ENCODE assay signal across 15 mouse cellular contexts in the genomic region with DNA sequence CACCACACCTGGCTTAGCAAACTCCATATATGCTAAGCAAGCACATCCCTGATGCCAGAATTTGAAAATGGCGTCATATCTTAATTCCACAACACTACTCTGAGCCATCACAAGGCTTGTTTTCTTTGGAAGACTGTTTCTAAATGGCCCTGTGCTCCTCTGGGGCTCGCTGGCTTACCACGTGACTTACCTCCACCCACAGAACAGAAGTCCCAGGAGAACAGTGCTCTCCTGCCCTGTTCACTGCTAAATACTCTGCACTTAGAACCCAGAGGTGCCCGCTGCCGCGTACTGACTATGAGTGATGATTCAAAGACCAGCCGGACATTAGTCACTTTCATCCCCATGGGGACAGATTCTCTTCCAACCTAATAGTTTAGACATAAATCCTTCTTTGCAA.
DNase-seq lines count a peak whose midpoint lies in the region; ATAC-seq lines count a peak whose summit lies in the region.
"Had no signal": no experiment of that assay in that cellular context is flagged by ENCODE, and none has a peak within 500 bp of the region (broad histone marks: within the 10 kb centered on the region; RNA-seq: fewer than 3 reads in every experiment).

No protein-coding gene starts in this region.

- peaks cover 24% of the 10 kb centered on the region for H3K4me1 ChIP-seq in embryonic facial prominence, embryonic 14.5 days (ENCODE audit: control insufficient read depth, insufficient read depth, low read length)
- peaks cover 31% of the 10 kb centered on the region for H3K4me1 ChIP-seq in embryonic facial prominence, embryonic 10.5 days
- H3K4me1 ChIP-seq in limb, embryonic 15.5 days = peaks cover 32% of the 10 kb centered on the region

- H3K36me3 ChIP-seq in embryonic facial prominence, embryonic 14.5 days (ENCODE audit: control insufficient read depth, insufficient read depth, low read length) = no peaks in the 10 kb centered on the region
- H3K36me3 ChIP-seq in embryonic facial prominence, embryonic 10.5 days (replicated peaks) = no peaks in the 10 kb centered on the region
- no peaks in the 10 kb centered on the region for H3K36me3 ChIP-seq in limb, embryonic 15.5 days
- H3K36me3 ChIP-seq: heart, embryonic 13.5 days; limb, embryonic 12.5 days; midbrain, embryonic 12.5 days had no signal

- 83% methylated on average over 7 of the region's 7 CpGs for WGBS in embryonic facial prominence, embryonic 14.5 days
- WGBS in embryonic facial prominence, embryonic 10.5 days = 83% methylated on average over 7 of the region's 7 CpGs
- WGBS in limb, embryonic 15.5 days = 72% methylated on average over 7 of the region's 7 CpGs

- H3K9ac ChIP-seq in embryonic facial prominence, embryonic 14.5 days (ENCODE audit: low read depth, low read length) = no peak overlapping the region
- H3K9ac ChIP-seq in limb, embryonic 15.5 days = no peak overlapping the region
- H3K9ac ChIP-seq: heart, embryonic 13.5 days; limb, embryonic 12.5 days; lung, embryonic 14.5 days; midbrain, embryonic 12.5 days had no signal

- H3K4me3 ChIP-seq in embryonic facial prominence, embryonic 14.5 days (ENCODE audit: low read depth, low read length) = no peak overlapping the region
- H3K4me3 ChIP-seq in embryonic facial prominence, embryonic 10.5 days = no peak overlapping the region
- no peak overlapping the region for H3K4me3 ChIP-seq in limb, embryonic 15.5 days
- H3K4me3 ChIP-seq: heart, embryonic 13.5 days; limb, embryonic 12.5 days; midbrain, embryonic 12.5 days had no signal

- peak; percentile 64; the same call in 1 of the 2 replicates for ATAC-seq in embryonic facial prominence, embryonic 14.5 days (ENCODE audit: low read depth)
- no peak for ATAC-seq in limb, embryonic 15.5 days (ENCODE audit: insufficient number of reproducible peaks, low FRiP score, low TSS enrichment, low read depth)
- ATAC-seq: hindbrain, postnatal 0 days had no signal

- no peaks in the 10 kb centered on the region for H3K27me3 ChIP-seq in embryonic facial prominence, embryonic 14.5 days (replicated peaks; ENCODE audit: control insufficient read depth, insufficient read depth, low read length)
- H3K27me3 ChIP-seq in embryonic facial prominence, embryonic 10.5 days (replicated peaks; ENCODE audit: low read depth, poor library complexity, severe bottlenecking) = no peaks in the 10 kb centered on the region
- H3K27me3 ChIP-seq in limb, embryonic 15.5 days = no peaks in the 10 kb centered on the region; the same call in 1 of the 2 replicates
- H3K27me3 ChIP-seq: heart, embryonic 13.5 days; limb, embryonic 12.5 days had no signal

- no peak overlapping the region for H3K27ac ChIP-seq in embryonic facial prominence, embryonic 14.5 days (replicated peaks; ENCODE audit: low read depth, low read length)
- no peak overlapping the region for H3K27ac ChIP-seq in embryonic facial prominence, embryonic 10.5 days (replicated peaks)
- 0 out of 2 replicates have a peak overlapping the region, but pooled peaks have one; percentile 18 for H3K27ac ChIP-seq in limb, embryonic 15.5 days
- H3K27ac ChIP-seq: hindbrain, postnatal 0 days; midbrain, embryonic 12.5 days had no signal

- no peak overlapping the region for H3K4me2 ChIP-seq in embryonic facial prominence, embryonic 14.5 days (ENCODE audit: low read depth, low read length)
- no peak overlapping the region for H3K4me2 ChIP-seq in limb, embryonic 15.5 days
- H3K4me2 ChIP-seq: limb, embryonic 12.5 days; lung, embryonic 14.5 days; midbrain, embryonic 12.5 days had no signal

- no peaks in the 10 kb centered on the region for H3K9me3 ChIP-seq in embryonic facial prominence, embryonic 14.5 days (ENCODE audit: control insufficient read depth, low read length)
- H3K9me3 ChIP-seq in embryonic facial prominence, embryonic 10.5 days = no peaks in the 10 kb centered on the region
- H3K9me3 ChIP-seq in limb, embryonic 15.5 days = no peaks in the 10 kb centered on the region
- H3K9me3 ChIP-seq: heart, embryonic 13.5 days; limb, embryonic 12.5 days; midbrain, embryonic 12.5 days had no signal

- DNase-seq in embryonic facial prominence, embryonic 14.5 days (ENCODE audit: low spot score) = no peak
- DNase-seq in embryonic facial prominence, embryonic 10.5 days (ENCODE audit: low spot score) = no peak
- DNase-seq in kidney, adult 8-10 months = peak; percentile 50 to 53
- no peak for DNase-seq in kidney, postnatal 10 days
- DNase-seq in fat pad, adult 2 months (ENCODE audit: extremely low read depth, low read depth, low spot score) = peak; percentile 36
- DNase-seq in ovary, postnatal 36 days (ENCODE audit: low spot score) = no peak
- DNase-seq in lung, adult 18-20 months = no peak
- DNase-seq: adrenal gland, adult 8-10 months; lung, embryonic 14.5 days; right cerebral cortex, postnatal 25 days had no signal

Comparison
In these comparisons a context has a peak if more than half of its experiments do, and no peak if none do; other contexts are left out.
1. DNase-seq: peak in kidney, adult 8-10 months (2 of 2) and fat pad, adult 2 months (single experiment); none in embryonic facial prominence, embryonic 14.5 days (single experiment), embryonic facial prominence, embryonic 10.5 days (single experiment), kidney, postnatal 10 days (single experiment), ovary, postnatal 36 days (single experiment) and lung, adult 18-20 months (0 of 2).